Mouse (Mus musculus) ovary, postnatal 14 days (tissue): ENCODE data around the gene Olfr1160.
"Not testable (repeated sequence)": the region's sequence is repeated elsewhere in the genome, so short reads cannot be mapped to it uniquely, and the experiment has no call there.

ENCODE experiments used
- DNase-seq: peaks from one replicate; pipeline ENCODE4 v3.0.0; 2022; ENCODE audit warnings: low spot score

Olfr1160 gene

GRCm38 (mm10) chr2:88007515-88008318 is at the start of gene Olfr1160:
Gene Olfr1160 (minus strand): TSS chr2:88008268.
- DNase-seq, result no peak

DNA sequence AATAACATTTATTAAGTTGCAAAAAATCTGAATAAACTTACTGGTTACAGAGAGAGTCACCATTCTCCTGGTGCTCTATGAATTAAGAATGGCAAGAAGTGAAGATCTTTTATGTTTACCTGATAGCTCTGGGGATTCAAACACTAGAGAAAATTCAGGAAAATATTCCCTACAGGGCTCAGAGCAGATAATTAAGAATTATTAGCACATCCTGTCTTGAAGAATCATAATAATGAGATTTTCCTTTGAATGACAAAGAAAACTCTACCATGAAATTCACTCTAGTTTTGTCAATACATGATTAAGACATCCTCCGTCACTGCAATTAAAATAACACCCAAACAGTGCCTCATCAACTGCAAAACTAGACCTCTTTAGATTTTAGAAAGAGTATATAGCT is 43.0 kb upstream of the Olfr1160 start, which contains the start of gene Olfr1162:
TSS of gene Olfr1162 (minus strand) at position 101 of the 400 bp plus-strand sequence.
- no peak for DNase-seq

GRCm38 (mm10) chr2:88037599-88037998 is 29.5 kb upstream of the Olfr1160 start, which contains the start of gene Olfr73:
Gene Olfr73 (minus strand): TSS chr2:88037699.
- no peak for DNase-seq

- DNase-seq, result not testable (repeated sequence)
These were observed 14.4 kb upstream of the Olfr1160 start, which contains the start of gene Olfr1161 for GRCm38 (mm10) chr2:88022474-88022873. Gene Olfr1161 (plus strand): TSS chr2:88022774.

DNA sequence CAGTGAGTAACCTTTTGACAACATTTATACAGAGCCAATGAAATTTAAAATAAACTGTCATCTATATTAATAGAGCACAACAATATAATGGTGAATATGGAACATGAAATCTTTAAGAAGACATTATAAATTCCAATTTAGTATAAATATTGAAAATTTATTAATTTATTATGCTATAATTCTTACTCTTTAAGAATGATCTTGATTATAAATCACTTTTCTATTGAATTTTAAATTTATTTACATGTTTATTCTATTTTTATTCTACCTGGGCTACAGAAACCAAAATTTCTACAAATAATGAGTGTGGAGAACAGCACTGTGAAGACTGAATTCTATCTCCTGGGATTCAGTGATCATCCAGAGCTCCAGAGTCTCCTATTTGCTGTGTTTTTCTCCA is 18.3 kb downstream of the Olfr1160 start, which contains the start of gene Olfr1158:
TSS of gene Olfr1158 (plus strand) at position 301 of the 400 bp plus-strand sequence.
- no peak for DNase-seq

GRCm38 (mm10) chr2:87974563-87974962 is 33.5 kb downstream of the Olfr1160 start, which contains the start of gene Olfr74:
Gene Olfr74 (minus strand): TSS chr2:87974663.
- DNase-seq, result no peak

- DNase-seq, result no peak
These were observed 39.9 kb downstream of the Olfr1160 start, which contains the start of gene Olfr1157 for GRCm38 (mm10) chr2:87968199-87968598. Gene Olfr1157 (minus strand): TSS chr2:87968299.

DNA sequence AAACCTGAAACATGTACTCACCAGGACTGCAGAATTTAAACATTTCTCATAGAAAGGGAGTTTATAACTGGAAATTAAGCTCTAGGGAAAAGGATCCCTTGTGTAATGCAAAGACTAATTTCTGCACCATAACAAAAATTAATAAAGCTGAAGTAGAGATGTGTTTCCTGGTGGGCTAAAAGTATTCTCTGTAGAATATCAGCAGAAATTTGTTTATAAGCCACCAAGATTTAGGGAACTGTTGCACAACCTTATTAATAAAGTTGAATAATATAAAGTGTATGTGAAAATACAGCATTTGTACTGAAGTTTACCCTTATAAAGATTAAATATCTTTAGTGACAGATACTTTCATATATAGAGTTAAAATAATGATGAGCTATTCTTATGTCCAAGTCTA is 55.1 kb downstream of the Olfr1160 start, which contains the start of gene Olfr1156:
TSS of gene Olfr1156 (minus strand) at position 101 of the 400 bp plus-strand sequence.
- DNase-seq, result no peak
